Mouse (Mus musculus) brain, embryonic 14.5 days (tissue): ENCODE measurements at regions not wholly inside any gene's neighbourhood (a gene's known extent, or its start where the extent isn't known, plus 50 kb on each side); places are given as distances from the start of the nearest gene placed in this dataset.

Experiments
- CTCF ChIP-seq: fragments of 200-500 bp; IDR thresholded peaks from 2 replicates; pipeline ENCODE4 v1.5.1; 2012; ENCODE audit warnings: inconsistent platforms, mild to moderate bottlenecking, moderate library complexity, borderline replicate concordance; ENCODE audit not compliant: insufficient read depth, insufficient read length; ENCODE audit errors: extremely low read depth
- POLR2A ChIP-seq: fragments of 200-500 bp; IDR thresholded peaks from 2 replicates; pipeline ENCODE4 v1.6.1; 2012; ENCODE audit warnings: mild to moderate bottlenecking, inconsistent platforms, borderline replicate concordance; ENCODE audit not compliant: poor library complexity, insufficient read depth, insufficient read length, severe bottlenecking; ENCODE audit errors: extremely low read depth

DNA sequence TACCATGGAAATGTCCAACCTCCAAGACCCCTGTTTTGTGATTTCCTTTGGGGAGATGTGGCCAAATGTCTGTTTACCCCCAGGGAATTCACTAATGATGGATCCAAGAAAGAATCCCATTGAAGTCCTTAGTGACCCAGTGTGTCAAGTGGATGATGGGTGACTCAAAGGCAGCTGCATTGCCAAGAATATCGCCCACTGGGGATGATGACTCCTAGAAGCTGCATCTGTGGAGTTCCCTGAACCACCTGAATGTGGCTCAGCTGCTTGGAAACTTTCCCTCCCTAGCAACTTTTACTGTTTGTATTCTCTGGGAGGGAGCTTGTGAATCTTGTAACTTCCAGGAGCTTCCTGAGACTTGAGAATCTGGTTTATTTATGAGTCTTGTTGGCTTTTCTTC lies 578.3 kb downstream of the 1810013L24Rik start:
- TF ChIP-seq CTCF = no peak
- no peak for TF ChIP-seq POLR2A
